Mouse (Mus musculus): ENCODE data around the gene Elavl2. TPM values are rescaled to one million over a fixed set of nuclear protein-coding genes. Genes with fewer than 3 reads are reported as not detected.
"Not testable (repeated sequence)": the region's sequence is repeated elsewhere in the genome, so short reads cannot be mapped to it uniquely, and the experiment has no call there.

Elavl2 gene
- polyA plus RNA-seq, 2 experiments = 1.7 to 2.0 TPM

- no peak overlapping the region for H3K27ac ChIP-seq (replicated peaks; ENCODE audit: low read depth, low read length)
- ATAC-seq (ENCODE audit: low FRiP score, low read depth) = no peak
- H3K9ac ChIP-seq (ENCODE audit: low read depth, low read length, severe bottlenecking) = no peak overlapping the region
- no peaks in the 10 kb centered on the region for H3K27me3 ChIP-seq (ENCODE audit: control insufficient read depth, insufficient read depth, low read length)
- WGBS = 96% methylated on average over 4 of the region's 4 CpGs
- H3K4me3 ChIP-seq (replicated peaks; ENCODE audit: low read length) = no peak overlapping the region
- H3K36me3 ChIP-seq (ENCODE audit: control insufficient read depth, insufficient read depth, low read length) = no peaks in the 10 kb centered on the region
- H3K4me2 ChIP-seq (replicated peaks; ENCODE audit: low read depth, low read length, severe bottlenecking) = no peak overlapping the region
- no peaks in the 10 kb centered on the region for H3K4me1 ChIP-seq (ENCODE audit: control insufficient read depth, insufficient read depth, low read length)
- H3K9me3 ChIP-seq (ENCODE audit: control insufficient read depth, low read length) = no peaks in the 10 kb centered on the region
- DNase-seq (ENCODE audit: low spot score) = no peak
- no peak for TF ChIP-seq POLR2A (IDR thresholded peaks at IDR 0.05; ENCODE audit: borderline replicate concordance, extremely low read depth, insufficient read depth, insufficient read length)
Measured at GRCm38 (mm10) chr4:91260622-91261021, 140.0 kb downstream of the Elavl2 start.

GRCm38 (mm10) chr4:91248650-91249049, 151.9 kb downstream of the Elavl2 start:
- no peaks in the 10 kb centered on the region for H3K27me3 ChIP-seq (ENCODE audit: control insufficient read depth, insufficient read depth, low read length)
- no peak for ATAC-seq (ENCODE audit: low FRiP score, low read depth)
- H3K4me1 ChIP-seq (ENCODE audit: control insufficient read depth, insufficient read depth, low read length) = no peaks in the 10 kb centered on the region
- H3K9ac ChIP-seq (ENCODE audit: low read depth, low read length, severe bottlenecking) = no peak overlapping the region
- WGBS = 86% methylated on average over 1 of the region's 1 CpGs
- no peak overlapping the region for H3K4me2 ChIP-seq (replicated peaks; ENCODE audit: low read depth, low read length, severe bottlenecking)
- H3K36me3 ChIP-seq (ENCODE audit: control insufficient read depth, insufficient read depth, low read length) = no peaks in the 10 kb centered on the region
- H3K27ac ChIP-seq (replicated peaks; ENCODE audit: low read depth, low read length) = no peak overlapping the region
- no peak for TF ChIP-seq POLR2A (IDR thresholded peaks at IDR 0.05; ENCODE audit: borderline replicate concordance, extremely low read depth, insufficient read depth, insufficient read length)
- H3K9me3 ChIP-seq (ENCODE audit: control insufficient read depth, low read length) = no peaks in the 10 kb centered on the region
- no peak for DNase-seq (ENCODE audit: low spot score)
- H3K4me3 ChIP-seq (replicated peaks; ENCODE audit: low read length) = no peak overlapping the region

- not testable (repeated sequence) for H3K27me3 ChIP-seq (ENCODE audit: control insufficient read depth, insufficient read depth, low read length); H3K4me2 ChIP-seq (replicated peaks; ENCODE audit: low read depth, low read length, severe bottlenecking); ATAC-seq (ENCODE audit: low FRiP score, low read depth); H3K9me3 ChIP-seq (ENCODE audit: control insufficient read depth, low read length); H3K4me1 ChIP-seq (ENCODE audit: control insufficient read depth, insufficient read depth, low read length); H3K36me3 ChIP-seq (ENCODE audit: control insufficient read depth, insufficient read depth, low read length); DNase-seq (ENCODE audit: low spot score); H3K9ac ChIP-seq (ENCODE audit: low read depth, low read length, severe bottlenecking); H3K4me3 ChIP-seq (replicated peaks; ENCODE audit: low read length); H3K27ac ChIP-seq (replicated peaks; ENCODE audit: low read depth, low read length)
- WGBS = 91% methylated on average over 4 of the region's 8 CpGs
Measured at GRCm38 (mm10) chr4:91245136-91245535, 155.4 kb downstream of the Elavl2 start.

- no peak for TF ChIP-seq POLR2A (IDR thresholded peaks at IDR 0.05; ENCODE audit: borderline replicate concordance, extremely low read depth, insufficient read depth, insufficient read length)
- no peak for DNase-seq (ENCODE audit: low spot score)
- H3K4me3 ChIP-seq (replicated peaks; ENCODE audit: low read length) = no peak overlapping the region
- H3K9me3 ChIP-seq (ENCODE audit: control insufficient read depth, low read length) = no peaks in the 10 kb centered on the region
- no peak overlapping the region for H3K4me2 ChIP-seq (replicated peaks; ENCODE audit: low read depth, low read length, severe bottlenecking)
- H3K36me3 ChIP-seq (ENCODE audit: control insufficient read depth, insufficient read depth, low read length) = no peaks in the 10 kb centered on the region
- H3K27ac ChIP-seq (replicated peaks; ENCODE audit: low read depth, low read length) = no peak overlapping the region
- ATAC-seq (ENCODE audit: low FRiP score, low read depth) = no peak
- H3K27me3 ChIP-seq (ENCODE audit: control insufficient read depth, insufficient read depth, low read length) = no peaks in the 10 kb centered on the region
- no peaks in the 10 kb centered on the region for H3K4me1 ChIP-seq (ENCODE audit: control insufficient read depth, insufficient read depth, low read length)
- no peak overlapping the region for H3K9ac ChIP-seq (ENCODE audit: low read depth, low read length, severe bottlenecking)
- 68% methylated on average over 9 of the region's 9 CpGs for WGBS
Measured at GRCm38 (mm10) chr4:91244554-91244953, 156.0 kb downstream of the Elavl2 start.

GRCm38 (mm10) chr4:91243896-91244295, 156.7 kb downstream of the Elavl2 start:
- 81% methylated on average over 4 of the region's 4 CpGs for WGBS

More at GRCm38 (mm10) chr4:91243896-91244295, 156.7 kb downstream of the Elavl2 start:
- Histone ChIP-seq H3K9ac (ENCODE audit: low read depth, low read length, severe bottlenecking) (no peak overlapping the region), H3K36me3 (ENCODE audit: control insufficient read depth, insufficient read depth, low read length) (no peaks in the 10 kb centered on the region), H3K4me2 (replicated peaks; ENCODE audit: low read depth, low read length, severe bottlenecking) (no peak overlapping the region), H3K27me3 (ENCODE audit: control insufficient read depth, insufficient read depth, low read length) (no peaks in the 10 kb centered on the region), H3K4me1 (ENCODE audit: control insufficient read depth, insufficient read depth, low read length) (no peaks in the 10 kb centered on the region), H3K27ac (replicated peaks; ENCODE audit: low read depth, low read length) (no peak overlapping the region), H3K4me3 (replicated peaks; ENCODE audit: low read length) (no peak overlapping the region), H3K9me3 (ENCODE audit: control insufficient read depth, low read length) (no peaks in the 10 kb centered on the region)
- TF ChIP-seq POLR2A (IDR thresholded peaks at IDR 0.05; ENCODE audit: borderline replicate concordance, extremely low read depth, insufficient read depth, insufficient read length) = no peak
- no peak for ATAC-seq (ENCODE audit: low FRiP score, low read depth)
- DNase-seq (ENCODE audit: low spot score) = no peak
